Mouse (Mus musculus) liver, embryonic 11.5 days (tissue): ENCODE data around the gene Nup210l. TPM values are rescaled to one million over a fixed set of nuclear protein-coding genes. Genes with fewer than 3 reads are reported as not detected.

ENCODE experiments used
- ATAC-seq: fragments of 200-750 bp; cut with Nextera tagmentation; replicated peaks from 2 replicates; pipeline ENCODE4 v1.8.0; 2017; ENCODE audit warnings: moderate number of reproducible peaks, mild to moderate bottlenecking, moderate TSS enrichment, moderate library complexity; ENCODE audit not compliant: low FRiP score
- DNase-seq: peaks from one replicate; pipeline ENCODE4 v3.0.0-alpha.2; 2017; ENCODE audit warnings: low spot score
- H3K27ac ChIP-seq: fragments of 300-500 bp; sonication (generic); 2 replicates; pipeline ENCODE4 v1.5.1; 2014; ENCODE audit warnings: mild to moderate bottlenecking, low read depth, low read length, control low read depth
- H3K27me3 ChIP-seq: fragments of 300-500 bp; sonication (generic); replicated peaks from 2 replicates; pipeline ENCODE4 v1.6.1; 2014; ENCODE audit warnings: low read length, mixed read lengths; ENCODE audit not compliant: control insufficient read depth, insufficient read depth
- H3K36me3 ChIP-seq: fragments of 300-500 bp; sonication (generic); 2 replicates; pipeline ENCODE4 v1.6.1; 2014; ENCODE audit warnings: mild to moderate bottlenecking, low read length, moderate library complexity, mixed read lengths; ENCODE audit not compliant: control insufficient read depth, insufficient read depth
- H3K4me1 ChIP-seq: fragments of 300-500 bp; sonication (generic); replicated peaks from 2 replicates; pipeline ENCODE4 v1.6.1; 2014; ENCODE audit warnings: low read length, mixed read lengths; ENCODE audit not compliant: control insufficient read depth, insufficient read depth
- H3K4me2 ChIP-seq: fragments of 300-500 bp; sonication (generic); 2 replicates; pipeline ENCODE4 v1.6.1; 2014; ENCODE audit warnings: mild to moderate bottlenecking, control low read depth, moderate library complexity
- H3K4me3 ChIP-seq: fragments of 300-500 bp; sonication (generic); 2 replicates; pipeline ENCODE4 v1.5.1; 2014; ENCODE audit warnings: low read depth, low read length, control low read depth
- H3K9ac ChIP-seq: fragments of 300-500 bp; sonication (generic); 2 replicates; pipeline ENCODE4 v1.6.1; 2014; ENCODE audit warnings: low read depth, low read length, control low read depth
- H3K9me3 ChIP-seq: fragments of 300-500 bp; sonication (generic); 2 replicates; pipeline ENCODE4 v1.6.1; 2016; ENCODE audit warnings: low read length, inconsistent platforms, mixed read lengths; ENCODE audit not compliant: control insufficient read depth
- WGBS: fragments of 180-500 bp; shearing (Covaris S2); extraction: QIAGEN DNeasy Blood & Tissue Kit; methylation state at CpG from one replicate; pipeline ENCODE4 v1.1.7; 2014; 5-methylcytosine and 5-hydroxymethylcytosine counted together
- polyA plus RNA-seq: library from polyadenylated mRNA; unstranded; fragments of >200 nt; fragmentation: Nextera tagmentation; extraction: Ambion mirVana; gene quantifications from 2 replicates; pipeline ENCODE4 v1.2.1, GENCODE M21; 2014

Gene Nup210l
- polyA plus RNA-seq, 1 experiment from 2014 or later, result 0.49 TPM

DNA sequence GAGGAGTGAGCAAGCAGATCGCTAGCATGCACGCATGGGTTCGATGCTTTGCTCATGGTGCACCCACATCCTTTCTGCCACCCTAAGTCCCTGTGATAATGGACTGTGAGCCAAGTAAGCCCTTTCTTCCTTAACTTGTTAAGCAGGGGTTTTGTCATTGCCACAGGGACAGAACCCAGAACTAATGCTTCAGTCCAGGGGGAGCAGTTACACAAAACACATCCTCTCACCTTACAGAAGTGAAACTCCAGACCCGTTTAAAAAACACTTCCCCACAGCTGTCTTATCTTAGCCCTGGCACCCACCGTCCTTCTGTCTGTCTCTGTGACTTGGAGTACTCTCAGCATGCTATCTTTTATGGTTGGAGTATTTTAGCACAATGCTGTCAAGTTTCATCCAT, 52.1 kb downstream of the Nup210l start:
- Histone ChIP-seq H3K4me1 (no peaks in the 10 kb centered on the region), H3K4me3 (no peak overlapping the region), H3K4me2 (no peak overlapping the region), H3K9me3 (no peaks in the 10 kb centered on the region), H3K27ac (no peak overlapping the region), H3K27me3 (no peaks in the 10 kb centered on the region), H3K36me3 (no peaks in the 10 kb centered on the region), H3K9ac (no peak overlapping the region)
- no peak for ATAC-seq
- 55% methylated on average over 5 of the region's 5 CpGs for WGBS
- no peak for DNase-seq

DNA sequence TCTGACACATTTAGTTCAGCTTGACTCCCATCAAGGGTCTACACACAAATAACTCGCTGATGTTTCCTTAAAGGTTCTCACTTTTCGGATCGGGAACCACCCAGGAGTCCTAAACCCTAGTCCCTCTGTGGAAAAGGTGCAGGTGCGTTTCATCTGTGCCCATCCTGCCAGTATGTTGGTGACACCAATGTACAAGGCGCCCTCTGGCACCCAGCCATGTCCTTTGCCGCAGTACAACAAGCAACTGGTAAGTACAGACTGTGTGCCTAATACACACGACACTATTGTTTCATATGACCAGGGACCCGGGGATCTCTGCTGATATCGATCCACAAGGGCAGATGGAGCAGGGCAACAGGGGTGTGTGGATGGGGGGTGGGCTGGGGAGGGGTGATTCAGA, 55.8 kb downstream of the Nup210l start:
- Histone ChIP-seq H3K4me1 (no peaks in the 10 kb centered on the region), H3K27me3 (no peaks in the 10 kb centered on the region), H3K27ac (no peak overlapping the region), H3K4me3 (no peak overlapping the region), H3K36me3 (no peaks in the 10 kb centered on the region), H3K4me2 (no peak overlapping the region), H3K9ac (no peak overlapping the region), H3K9me3 (no peaks in the 10 kb centered on the region)
- ATAC-seq (no peak), DNase-seq (no peak)
- WGBS, result 88% methylated on average over 9 of the region's 9 CpGs

DNA sequence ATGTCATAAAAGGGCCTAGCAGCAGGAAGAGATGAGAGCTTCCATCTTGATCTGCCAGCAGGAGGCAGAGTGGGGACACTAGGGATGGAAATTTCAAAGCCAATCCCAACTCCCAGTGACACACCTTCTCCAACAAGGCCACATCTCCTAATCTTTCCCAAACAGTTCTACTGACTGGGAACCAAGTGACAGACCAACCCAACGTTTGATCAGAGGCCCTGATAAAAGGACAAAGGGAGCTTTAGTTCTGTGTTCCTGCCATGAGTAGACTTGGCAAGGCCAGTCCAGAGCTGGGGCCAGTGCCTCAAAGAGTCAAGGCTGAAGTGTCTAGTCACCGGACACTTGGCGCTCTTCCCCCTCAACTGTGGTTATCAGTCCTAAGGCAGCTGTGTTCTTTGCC, 57.6 kb downstream of the Nup210l start:
- Histone ChIP-seq H3K4me3 (no peak overlapping the region), H3K4me1 (no peaks in the 10 kb centered on the region), H3K27ac (no peak overlapping the region), H3K36me3 (no peaks in the 10 kb centered on the region), H3K9ac (no peak overlapping the region), H3K9me3 (no peaks in the 10 kb centered on the region), H3K27me3 (no peaks in the 10 kb centered on the region), H3K4me2 (no peak overlapping the region)
- no peak for ATAC-seq
- 49% methylated on average over 3 of the region's 3 CpGs for WGBS
- DNase-seq, result no peak

DNA sequence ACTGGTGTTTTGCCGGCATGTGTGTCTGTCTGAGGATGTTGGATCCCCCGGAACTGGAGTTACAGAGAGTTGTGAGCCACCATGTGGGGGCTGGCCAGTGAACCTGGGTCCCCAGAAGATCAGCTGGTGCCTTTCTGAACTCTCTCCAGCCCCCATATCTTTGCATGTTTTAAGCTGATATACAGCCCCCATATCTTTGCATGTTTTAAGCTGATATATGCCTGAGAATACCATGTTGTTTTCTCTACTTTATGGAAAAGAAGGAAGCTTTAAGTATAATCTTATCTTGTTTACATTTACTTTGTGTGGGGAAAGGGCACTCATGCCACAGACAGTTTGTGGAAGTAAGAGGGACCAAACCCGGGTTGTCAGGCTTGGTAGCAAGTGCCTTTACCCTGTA, 75.6 kb downstream of the Nup210l start:
- no peak overlapping the region for H3K27ac ChIP-seq
- no peaks in the 10 kb centered on the region for H3K9me3 ChIP-seq
- H3K36me3 ChIP-seq, result no peaks in the 10 kb centered on the region
- no peak overlapping the region for H3K4me3 ChIP-seq
- ATAC-seq (no peak; the same call in 1 of the 2 replicates), DNase-seq (no peak)
- no peaks in the 10 kb centered on the region for H3K27me3 ChIP-seq
- no peak overlapping the region for H3K9ac ChIP-seq
- WGBS, result 69% methylated on average over 3 of the region's 3 CpGs
- H3K4me1 ChIP-seq, result no peaks in the 10 kb centered on the region
- H3K4me2 ChIP-seq, result no peak overlapping the region

DNA sequence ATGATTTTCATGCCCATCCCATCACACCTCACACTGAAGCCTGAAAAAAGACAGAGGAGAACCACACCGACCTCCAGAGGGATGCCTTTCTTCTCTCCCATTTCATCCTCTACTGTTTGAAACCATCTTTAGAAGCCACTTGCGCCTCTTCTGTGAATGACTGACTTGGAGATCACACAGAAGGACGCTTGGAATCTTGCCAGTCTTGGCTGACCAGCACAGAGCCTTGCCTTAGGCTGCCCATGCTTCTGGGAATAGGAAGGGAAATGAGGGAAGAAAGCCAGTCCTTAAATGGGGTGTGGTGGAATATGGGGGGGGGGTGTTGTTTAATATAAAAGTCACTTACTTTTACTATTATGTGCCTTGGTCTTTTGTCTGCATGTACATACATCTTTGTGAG, 79.6 kb downstream of the Nup210l start:
- no peak overlapping the region for H3K27ac ChIP-seq
- ATAC-seq, result no peak
- H3K9ac ChIP-seq, result no peak overlapping the region
- H3K4me3 ChIP-seq, result no peak overlapping the region
- H3K27me3 ChIP-seq, result no peaks in the 10 kb centered on the region
- no peaks in the 10 kb centered on the region for H3K36me3 ChIP-seq
- WGBS, result 64% methylated on average over 3 of the region's 3 CpGs
- H3K4me2 ChIP-seq, result no peak overlapping the region
- no peaks in the 10 kb centered on the region for H3K9me3 ChIP-seq
- H3K4me1 ChIP-seq, result no peaks in the 10 kb centered on the region
- DNase-seq, result no peak

DNA sequence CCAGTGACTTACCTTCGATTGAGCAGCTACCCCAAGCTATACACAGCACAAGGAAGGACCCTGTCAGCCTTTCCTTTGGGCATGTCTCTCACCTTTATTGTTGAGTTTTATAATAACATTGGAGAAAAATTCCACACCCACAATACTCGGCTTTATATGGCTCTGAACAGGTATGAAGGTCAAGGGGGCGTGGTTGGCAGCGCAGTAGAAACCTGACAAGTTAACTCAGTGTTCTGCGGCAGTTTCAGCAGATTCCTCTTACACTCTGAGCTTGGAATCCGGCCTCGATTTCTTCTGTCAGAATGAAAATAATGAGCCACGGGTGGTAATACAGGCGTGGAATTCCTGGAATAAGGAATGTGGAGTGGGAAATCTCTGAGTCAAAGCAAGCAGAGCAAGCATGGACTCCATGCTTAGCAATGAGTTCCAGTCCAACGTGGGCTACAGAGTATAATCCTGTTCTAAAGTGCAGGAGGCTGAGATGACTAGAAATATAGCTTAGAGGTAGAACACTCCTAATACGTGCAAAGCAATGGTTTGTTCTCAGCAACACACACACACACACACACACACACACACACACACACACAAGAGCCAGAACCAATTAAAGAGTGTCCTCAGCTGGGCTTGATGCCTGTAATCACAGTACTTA, 87.1 kb downstream of the Nup210l start:
- Histone ChIP-seq H3K9me3 (no peaks in the 10 kb centered on the region), H3K27me3 (no peaks in the 10 kb centered on the region), H3K4me2 (no peak overlapping the region), H3K9ac (no peak overlapping the region), H3K4me3 (no peak overlapping the region), H3K4me1 (no peaks in the 10 kb centered on the region), H3K27ac (no peak overlapping the region), H3K36me3 (no peaks in the 10 kb centered on the region)
- WGBS, result 73% methylated on average over 11 of the region's 11 CpGs
- DNase-seq, result no peak
- no peak for ATAC-seq

DNA sequence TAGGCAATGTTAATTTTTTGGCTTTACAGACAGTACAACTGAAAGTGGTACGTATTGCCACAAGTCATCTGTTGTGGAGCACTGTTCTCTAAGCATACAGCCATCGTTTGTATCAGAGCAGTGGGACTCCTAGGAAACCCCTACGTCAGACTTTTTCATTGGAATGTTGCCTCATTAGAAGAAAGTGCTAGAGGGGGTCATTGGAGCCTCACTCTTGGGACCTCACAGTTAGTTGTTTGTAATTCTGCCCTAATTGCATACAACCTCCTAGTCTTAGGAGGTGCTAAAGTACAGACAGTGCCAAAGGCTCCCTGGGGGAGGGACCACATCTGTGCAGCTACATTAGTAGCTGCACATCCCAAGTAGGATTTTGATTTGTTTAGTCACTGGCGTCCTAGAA, 90.8 kb downstream of the Nup210l start:
- 67% methylated on average over 4 of the region's 4 CpGs for WGBS
- H3K27me3 ChIP-seq, result no peaks in the 10 kb centered on the region
- H3K9me3 ChIP-seq, result no peaks in the 10 kb centered on the region
- no peak overlapping the region for H3K27ac ChIP-seq
- H3K4me2 ChIP-seq, result no peak overlapping the region
- H3K9ac ChIP-seq, result no peak overlapping the region
- H3K36me3 ChIP-seq, result no peaks in the 10 kb centered on the region
- H3K4me1 ChIP-seq, result no peaks in the 10 kb centered on the region
- ATAC-seq (no peak), DNase-seq (no peak)
- no peak overlapping the region for H3K4me3 ChIP-seq

DNA sequence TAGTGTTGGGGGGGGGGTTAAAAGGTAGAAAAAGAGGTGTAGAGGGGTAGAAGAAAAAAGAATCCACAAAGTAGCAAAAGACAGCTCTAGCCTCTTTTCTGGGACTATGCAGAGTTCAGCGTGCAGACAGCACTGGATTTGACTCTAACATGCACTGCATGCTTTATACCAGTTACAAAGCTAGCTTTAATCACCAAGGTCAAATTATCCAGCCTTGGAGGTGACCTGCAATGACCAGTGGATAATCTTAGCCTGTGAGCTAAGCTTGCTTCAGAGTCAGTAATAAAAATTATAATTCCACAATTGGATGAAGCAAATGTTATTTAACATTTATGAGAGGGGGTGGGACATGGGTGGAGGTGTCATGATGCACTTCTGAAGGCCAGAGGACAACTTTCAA, 91.7 kb downstream of the Nup210l start:
- ATAC-seq (no peak), DNase-seq (no peak)
- no peak overlapping the region for H3K4me3 ChIP-seq
- H3K27me3 ChIP-seq, result no peaks in the 10 kb centered on the region
- no peak overlapping the region for H3K27ac ChIP-seq
- H3K36me3 ChIP-seq, result no peaks in the 10 kb centered on the region
- no peaks in the 10 kb centered on the region for H3K9me3 ChIP-seq
- WGBS, result 85% methylated on average over 1 of the region's 1 CpGs
- no peak overlapping the region for H3K9ac ChIP-seq
- no peak overlapping the region for H3K4me2 ChIP-seq
- no peaks in the 10 kb centered on the region for H3K4me1 ChIP-seq

DNA sequence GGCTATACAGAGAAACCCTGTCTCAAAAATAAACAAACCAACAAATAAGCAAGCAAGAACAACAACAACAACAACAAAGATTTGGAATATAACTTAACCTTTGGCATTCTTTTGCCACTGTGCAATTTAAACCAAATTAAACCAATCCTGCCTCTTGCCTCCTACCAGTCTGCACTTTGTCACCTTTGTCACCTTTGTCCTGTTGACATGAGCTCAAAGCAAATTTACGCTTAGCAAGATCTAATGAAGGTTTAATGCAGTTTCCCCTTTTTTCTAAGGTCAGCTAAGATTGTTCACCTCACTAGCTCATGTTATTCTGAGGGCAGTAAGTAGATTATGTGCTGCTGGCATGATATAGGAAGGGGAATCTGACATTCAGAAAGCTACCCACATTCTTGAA, 93.6 kb downstream of the Nup210l start:
- no peak for ATAC-seq
- Histone ChIP-seq H3K27ac (no peak overlapping the region), H3K9me3 (no peaks in the 10 kb centered on the region), H3K27me3 (no peaks in the 10 kb centered on the region), H3K9ac (no peak overlapping the region), H3K4me1 (no peaks in the 10 kb centered on the region), H3K4me3 (no peak overlapping the region), H3K36me3 (no peaks in the 10 kb centered on the region), H3K4me2 (no peak overlapping the region)
- no peak for DNase-seq
- WGBS, result 74% methylated on average over 1 of the region's 1 CpGs
